Mouse (Mus musculus) lung, postnatal 10 days (tissue): ENCODE data around the gene Klhl29.

Source experiments
- DNase-seq: peaks from one replicate; pipeline ENCODE4 v3.0.0; 2021

Klhl29 gene

DNA sequence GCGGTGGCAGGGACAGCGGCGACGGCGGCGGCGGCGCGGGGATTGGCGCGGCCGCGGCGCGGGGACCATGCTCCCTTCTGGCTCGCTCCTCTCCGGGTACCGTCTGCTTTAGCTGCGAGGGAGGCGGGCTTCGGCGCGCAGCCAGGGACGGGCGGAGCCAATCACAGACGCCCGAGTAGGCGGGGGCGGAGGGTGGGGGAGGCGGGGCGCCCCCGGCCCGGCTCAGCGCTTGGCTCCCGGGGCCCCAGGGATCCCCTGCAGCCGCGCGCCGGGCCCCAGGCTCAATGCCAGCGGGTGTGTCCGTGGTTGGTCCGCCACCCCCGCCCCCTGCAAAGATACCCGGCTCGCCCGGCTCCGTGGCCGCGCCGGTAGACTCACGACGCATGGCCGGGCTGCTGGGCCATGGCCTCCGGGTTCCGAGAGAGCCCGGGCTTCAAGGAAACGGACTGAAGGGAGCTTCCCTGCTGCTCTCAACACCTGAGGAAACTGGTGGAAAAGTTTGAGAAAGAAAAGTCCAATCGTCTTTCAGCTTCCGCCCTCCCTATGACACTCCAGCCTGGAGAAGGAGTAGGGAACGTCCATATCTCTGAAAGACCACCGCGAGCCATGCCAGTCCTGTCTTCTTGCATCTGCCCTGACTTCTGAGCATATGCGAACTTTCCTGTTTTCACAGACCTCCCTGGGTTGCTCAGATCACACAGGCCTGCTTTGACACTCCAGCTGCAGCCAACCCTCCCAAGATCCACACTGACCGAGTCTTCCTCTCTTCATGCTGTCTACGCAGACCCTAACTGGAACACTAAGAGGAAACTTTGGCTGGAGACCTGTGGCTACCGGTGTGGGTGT is at the start of gene Klhl29:
Klhl29 (minus strand) TSS at position 67 of the 846 bp plus-strand sequence.
- peak; percentile 81 for DNase-seq

DNA sequence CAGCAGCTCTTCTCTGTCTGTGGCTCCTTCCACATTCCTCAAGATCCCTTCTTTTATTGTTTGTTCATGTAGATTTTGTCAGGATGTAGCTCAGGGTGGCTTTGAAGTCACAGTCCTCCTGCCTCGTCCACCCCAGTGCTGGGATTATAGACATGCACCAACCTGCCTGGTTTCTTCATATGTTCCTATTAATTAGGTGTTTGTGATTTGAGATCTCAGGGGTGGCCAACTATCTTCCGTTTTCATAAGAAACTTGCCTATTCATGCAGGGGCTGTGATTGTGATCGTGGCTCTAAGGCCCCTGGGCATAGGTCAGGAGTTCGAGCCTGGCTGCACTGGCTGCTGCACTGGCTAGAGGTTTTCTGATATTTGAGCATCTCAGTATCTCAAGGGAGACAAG is 49.8 kb upstream of the Klhl29 start:
- DNase-seq, result no peak

DNA sequence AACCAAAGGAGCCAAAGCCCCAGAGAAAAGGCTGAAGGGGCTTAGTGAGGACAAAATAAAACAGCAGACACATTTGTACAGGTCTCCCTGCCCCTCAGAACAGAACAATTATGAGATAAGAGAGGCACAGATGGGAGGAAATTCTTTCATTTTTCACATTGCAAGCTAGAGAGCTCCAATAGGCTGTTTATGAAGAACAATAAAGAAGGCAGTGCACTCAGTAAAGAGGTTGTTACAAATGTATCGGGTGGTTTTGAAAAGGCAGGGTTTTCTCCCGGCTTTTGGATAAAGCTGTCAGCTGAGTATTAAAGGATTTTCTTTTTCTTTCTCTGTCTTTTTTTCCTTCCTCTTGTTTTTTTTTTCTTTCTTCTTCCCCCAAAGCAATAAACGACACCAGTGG is 40.3 kb upstream of the Klhl29 start:
- no peak for DNase-seq

DNA sequence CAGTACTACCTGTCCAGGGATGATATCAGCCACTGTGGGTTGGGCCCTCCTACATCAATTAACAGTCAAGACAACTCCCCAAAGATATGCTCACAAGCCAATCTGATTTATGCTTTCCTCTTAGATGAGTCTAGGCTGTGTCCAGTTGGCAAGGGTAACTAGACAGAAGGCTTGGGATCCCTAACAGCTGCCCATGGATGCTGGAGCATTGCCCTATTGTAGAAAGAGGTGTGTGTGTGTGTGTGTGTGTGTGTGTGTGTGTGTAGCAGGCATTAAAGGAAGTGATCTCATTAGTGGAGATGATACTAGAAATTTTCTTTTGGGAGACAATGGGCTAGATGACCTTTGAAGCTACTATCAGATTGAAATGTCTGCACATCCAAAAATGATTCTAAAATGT is 38.5 kb upstream of the Klhl29 start:
- no peak for DNase-seq

DNA sequence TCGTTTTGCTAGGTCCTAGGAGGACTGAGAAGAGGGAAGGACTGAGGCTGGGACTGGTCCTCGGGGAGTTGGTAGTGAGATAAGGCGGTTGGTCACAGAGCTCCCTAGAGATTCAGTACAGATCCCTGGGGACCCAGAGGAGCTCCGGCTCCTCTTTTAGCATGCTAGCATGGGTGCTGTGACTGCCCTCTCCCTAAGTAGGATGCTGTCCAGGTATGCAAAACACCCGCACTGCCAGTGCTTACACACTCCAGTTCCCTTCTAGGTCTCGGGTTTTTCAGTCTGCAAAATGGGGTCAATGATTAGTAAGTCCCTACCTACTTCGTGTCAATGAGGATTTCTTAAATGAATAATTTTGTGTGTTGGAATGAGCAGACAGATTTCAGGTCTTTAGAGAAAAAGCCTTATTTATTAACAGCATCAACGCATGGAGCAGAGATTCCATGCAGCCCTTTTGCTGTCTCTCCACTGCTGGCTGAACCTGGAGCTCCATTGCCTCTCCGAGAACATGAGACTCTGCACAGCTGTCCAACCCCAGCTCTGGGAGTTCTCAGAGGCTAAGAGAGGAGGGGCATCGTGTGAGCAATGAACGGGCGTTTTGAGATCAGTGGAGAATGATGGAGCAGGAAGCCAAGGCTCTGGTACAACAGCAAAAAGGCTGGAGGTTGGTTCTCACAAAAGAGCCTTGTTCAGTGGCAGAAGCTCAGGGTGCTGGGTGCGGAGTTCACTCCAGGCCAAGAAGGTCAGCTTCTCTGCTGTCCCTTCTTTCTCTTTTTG is 36.5 kb upstream of the Klhl29 start:
- no peak for DNase-seq

DNA sequence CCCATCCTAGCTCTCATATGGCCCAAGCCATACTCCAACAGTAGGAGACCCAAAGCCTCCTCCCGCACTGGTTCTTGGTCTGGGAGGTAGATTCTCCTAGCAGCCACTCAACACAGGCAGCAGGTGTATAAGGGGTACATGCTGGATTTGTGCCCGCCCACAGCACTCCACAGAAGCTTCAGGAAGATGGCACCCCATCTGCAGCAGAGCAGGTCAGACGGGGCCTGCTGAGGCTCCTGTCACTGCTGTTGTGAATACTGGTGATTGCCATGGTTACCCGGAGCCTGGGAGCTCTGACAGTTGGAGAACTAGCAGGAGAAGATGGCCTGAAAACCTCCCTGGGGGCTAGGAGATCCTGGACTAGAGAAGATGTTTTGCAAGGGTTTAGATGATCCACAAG is 35.9 kb upstream of the Klhl29 start:
- no peak for DNase-seq

DNA sequence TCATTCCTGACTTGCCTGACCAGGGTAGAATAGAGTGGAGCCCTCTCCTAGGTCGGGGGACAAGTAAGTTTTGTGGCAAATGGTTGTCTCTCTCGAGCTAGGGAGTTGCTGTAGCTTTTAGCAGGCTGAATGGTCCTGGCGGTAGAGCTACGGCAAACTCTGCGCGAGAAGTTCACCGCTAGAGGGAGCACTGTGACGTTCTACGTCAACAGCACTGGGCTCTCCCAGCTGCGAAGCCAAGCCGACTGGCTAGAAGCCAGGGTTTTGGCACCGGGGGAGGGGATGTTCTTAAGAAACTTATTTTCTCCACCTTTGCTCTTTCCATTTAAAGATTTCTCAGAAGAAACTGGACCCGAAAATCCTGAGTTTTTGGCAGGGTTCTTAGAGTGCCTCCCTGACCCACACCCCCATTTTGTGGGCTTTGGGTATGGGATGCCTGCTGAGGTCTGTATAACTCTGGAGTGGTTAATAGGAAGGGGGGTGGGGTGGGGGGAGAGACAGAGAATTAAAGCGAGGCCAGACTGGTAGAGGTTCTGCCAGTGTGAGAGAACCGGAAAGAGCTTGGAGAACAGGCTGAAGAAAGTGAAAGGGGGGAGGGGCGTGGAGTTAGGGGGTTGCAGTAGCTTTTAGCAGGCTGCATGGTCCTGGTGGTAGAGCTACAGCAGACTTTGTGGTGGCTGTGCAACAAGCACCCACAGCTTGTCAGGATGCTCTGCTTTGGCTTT is 35.1 kb upstream of the Klhl29 start:
- peak; percentile 91 for DNase-seq

DNA sequence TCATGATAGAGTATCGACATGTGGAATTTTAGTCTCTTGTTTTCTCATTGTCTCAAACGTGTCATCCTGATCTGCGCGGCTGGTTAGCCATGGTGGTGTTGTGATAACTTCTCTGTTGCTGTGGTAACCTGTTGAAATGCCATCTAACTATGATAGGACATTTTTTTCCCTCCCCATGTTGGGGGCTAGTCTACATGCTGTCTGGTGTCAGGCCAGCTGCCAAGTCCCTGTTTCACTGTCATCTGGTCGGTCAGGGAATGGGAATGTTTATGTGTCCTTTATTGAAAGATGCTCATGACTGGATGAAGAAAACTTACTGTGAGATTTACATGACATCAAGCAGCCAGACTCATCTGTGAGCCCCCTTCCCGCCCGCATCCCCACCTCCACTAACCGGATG is 31.7 kb upstream of the Klhl29 start:
- DNase-seq, result no peak

DNA sequence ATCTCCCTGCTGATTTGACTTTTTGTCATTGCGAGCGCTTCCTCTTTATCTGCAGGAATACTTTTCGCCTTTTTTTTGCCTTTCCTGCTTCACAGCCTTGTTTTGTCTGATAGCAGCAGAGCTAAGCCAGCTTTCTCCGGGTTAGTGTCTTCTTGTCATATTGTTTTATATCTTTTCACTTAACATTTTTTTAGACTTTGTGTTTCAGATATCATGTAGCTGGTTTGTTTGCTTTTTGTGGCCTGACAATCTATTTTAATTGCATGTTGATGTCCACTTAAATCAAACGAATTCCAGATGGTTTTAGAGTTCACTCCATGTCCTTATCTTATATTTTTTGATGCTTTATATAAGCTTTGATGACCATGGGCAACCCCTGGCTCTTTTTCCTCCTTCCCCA is 21.9 kb upstream of the Klhl29 start:
- no peak for DNase-seq

DNA sequence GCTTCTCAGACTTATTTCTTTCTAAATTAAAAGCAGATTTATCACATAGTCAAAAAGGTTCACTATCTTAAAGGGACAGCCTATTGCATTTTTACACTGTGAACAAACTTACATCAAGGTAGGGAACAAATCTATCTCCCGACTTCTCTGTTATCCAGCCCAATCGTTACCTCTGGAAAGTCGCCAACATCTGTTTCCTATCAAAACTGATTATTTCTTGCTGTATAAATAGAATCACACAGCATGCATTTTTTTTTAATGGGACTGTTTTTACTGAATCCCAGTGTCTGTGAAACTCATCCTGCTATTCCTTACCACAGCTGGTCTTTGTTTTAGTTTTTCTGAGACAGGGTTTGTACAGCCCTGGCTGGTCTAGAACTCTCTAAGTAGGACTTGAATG is 19.7 kb upstream of the Klhl29 start:
- no peak for DNase-seq

DNA sequence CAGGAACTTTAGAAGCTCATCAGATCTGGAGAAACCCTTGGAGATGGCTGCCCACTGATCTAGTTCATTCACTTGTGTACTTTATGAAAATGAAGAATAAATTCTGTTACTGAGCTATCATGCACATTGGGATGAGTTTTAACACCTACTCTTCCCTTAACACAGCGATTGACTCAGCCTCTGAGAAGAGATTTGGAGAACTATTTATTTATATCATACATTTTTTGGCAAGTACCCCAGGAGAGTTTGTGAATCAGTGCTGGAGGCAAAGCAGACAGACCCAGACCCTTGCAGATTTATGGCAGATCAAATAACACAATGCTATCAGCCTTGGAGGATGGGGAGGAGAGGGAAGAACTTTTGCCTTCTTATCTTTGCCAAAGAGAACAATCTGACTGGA is 11.6 kb upstream of the Klhl29 start:
- DNase-seq, result no peak

DNA sequence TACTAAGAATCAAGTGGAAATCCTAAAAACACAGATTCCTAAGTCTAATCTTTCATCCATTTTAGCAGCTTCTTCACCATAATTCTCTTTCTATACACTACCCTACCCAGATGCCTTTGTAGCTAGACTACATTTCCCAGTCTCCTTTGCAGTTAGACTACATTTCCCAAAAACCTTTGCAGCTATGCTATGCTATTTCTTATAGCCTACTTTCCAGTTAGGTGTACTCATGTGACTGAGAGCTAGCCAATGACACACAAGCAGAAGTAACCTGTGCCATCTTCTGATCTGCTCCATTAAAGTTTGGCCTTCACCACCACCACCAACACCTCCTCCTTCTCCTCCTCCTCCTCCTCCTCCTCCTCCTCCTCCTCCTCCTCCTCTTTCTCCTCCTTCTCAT is 11.2 kb upstream of the Klhl29 start:
- DNase-seq, result no peak

DNA sequence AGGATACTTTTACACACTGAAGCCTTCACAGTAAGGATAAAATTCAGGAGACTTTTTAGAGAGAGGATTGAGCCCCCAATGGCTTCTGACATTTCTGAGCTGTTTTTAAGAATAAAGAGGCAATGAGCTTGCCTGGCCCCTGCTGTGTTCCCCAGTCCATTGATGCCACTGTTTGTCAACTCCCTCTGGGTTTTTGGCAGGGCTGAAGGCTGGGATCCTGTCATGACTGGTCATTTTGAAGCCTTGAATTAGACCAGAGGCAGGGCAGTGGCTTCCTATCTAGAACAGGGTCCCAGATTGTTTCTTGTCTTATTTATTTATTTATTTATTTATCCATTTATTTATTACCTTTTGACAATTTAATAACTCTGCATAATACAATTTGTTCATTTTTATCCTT is 6.2 kb upstream of the Klhl29 start:
- no peak for DNase-seq

DNA sequence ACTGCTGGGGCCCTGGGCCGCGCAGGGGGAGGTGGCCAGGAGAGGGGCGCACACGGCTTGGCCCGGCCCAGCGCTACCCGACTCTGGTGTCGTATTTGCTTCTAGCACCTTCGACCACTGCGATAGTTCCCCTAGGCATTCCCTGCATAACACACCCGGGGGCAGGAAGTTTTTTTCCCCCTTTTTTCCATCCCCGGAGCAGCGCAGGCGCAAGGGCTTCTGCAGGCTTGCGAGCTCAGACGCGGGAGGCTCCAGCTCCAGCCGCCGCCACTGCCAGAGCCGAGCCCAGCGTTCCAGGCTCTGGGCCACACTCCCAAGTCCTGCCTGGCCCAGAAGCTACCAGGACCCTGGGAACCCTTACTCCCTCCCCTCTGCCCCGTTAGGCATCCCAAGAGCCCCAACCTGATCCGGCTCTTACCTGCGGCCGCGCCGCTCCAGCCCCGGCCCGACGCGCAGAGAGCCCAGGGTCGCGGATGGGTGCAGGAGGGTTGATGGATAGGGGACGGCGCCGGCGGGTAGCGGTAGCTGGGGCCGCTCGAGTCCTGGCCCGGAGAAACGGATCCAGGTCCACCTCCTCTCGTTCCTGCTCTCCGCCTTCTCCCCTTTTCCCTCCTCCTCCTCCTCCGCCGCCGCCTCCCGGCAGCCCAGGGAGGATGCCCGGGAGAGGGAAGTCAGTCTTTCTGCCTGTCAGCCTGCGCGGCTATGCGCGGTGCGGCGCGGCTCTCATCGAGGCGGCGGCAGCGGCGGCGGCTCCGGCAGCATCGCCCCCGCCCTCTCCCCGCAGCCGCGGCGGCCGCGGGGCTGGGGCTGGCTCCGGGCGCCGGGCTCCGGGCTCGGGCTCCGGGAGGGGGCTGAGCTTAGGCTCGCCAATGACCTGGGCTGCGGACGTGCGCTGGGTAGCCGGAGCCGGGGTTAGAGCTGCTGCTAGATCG is 532 bp downstream of the Klhl29 start:
- DNase-seq, result peak; percentile 40

DNA sequence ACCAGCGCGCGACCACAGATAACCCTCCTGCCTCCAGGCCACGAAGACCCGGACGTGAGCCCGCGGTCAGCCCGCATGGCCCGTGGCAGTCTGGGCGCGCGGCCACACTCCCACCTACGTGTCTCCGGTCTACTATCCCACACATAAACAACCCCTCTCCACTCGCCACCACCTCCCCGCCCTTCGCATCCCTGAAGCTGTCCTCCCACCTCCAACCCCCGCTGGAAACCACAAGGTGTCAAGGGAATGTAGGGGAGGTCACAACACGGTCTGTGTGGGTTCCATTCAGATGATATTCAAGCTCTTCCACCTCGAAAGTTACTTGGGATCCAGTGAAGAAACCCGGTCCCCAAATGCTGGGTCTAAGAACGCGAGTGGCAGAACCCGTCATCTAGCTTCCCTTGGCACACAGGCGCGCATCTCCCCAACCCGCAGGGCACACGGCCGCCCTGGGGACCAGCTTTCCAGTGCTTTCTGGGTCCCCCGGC is 1.2 kb downstream of the Klhl29 start:
- DNase-seq, result peak; percentile 9

DNA sequence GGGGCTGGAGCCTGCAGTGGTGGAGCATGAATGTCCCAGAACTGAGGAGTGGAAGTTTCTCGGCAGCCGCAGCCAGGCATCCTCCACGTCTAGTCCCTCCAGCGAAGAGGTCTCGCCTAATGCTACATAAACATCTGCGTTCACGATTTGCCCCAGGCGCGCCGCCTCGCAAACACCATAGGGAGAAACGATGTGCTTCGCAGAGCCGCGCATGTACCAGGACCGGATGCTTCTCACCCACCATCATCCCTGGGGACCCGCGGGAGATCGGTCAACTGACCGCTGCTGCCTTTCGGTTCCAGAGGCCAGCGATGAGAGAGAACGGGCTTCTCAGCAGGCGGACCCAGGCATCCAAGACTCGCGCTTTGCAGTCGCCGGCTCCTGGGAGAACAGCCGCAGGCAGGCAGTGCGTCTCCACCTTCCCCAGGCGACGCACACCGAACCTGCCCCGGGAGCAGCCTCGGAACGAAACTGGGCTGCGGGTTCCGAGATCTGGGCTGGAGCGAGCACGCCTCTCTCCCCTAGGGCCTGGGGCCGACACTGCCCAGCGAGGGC is 1.8 kb downstream of the Klhl29 start:
- peak; percentile 15 for DNase-seq

DNA sequence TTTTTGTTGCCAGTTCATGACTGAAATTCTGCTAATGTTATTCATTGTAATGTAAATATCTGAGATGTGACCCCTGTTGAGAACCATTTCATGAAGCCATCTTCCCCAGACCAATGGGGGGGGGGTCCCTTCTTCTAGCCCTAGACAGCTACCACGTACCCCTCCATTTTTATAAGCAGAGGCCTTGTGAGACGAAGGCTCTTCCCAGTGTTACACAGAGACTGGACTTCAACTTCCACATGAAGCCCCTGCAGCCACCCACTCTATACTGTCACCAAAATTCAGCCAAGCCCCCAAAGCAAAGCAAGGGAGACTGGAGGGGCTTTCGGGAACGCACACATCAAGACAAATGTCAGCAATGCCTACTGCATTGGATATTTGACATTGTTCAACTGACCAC is 6.1 kb downstream of the Klhl29 start:
- no peak for DNase-seq

DNA sequence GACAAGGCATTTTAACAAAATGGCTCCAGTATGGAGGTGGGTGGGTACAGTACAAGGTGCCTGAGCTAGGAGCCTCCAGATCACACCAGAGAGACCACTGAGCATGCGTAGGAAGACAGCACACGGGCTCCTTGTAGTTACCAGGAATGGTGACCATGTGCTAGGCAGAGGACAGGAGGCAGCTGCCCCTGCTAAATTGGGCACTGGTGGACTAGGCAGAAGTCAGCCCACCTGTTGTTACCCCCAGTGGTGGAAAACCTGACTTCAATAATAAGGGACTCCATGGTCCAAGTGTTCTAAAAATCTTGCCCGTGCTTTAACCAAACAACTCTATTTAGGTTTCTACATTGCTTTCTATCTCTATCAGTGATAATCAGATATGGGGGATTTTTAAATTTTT is 10.6 kb downstream of the Klhl29 start:
- no peak for DNase-seq

DNA sequence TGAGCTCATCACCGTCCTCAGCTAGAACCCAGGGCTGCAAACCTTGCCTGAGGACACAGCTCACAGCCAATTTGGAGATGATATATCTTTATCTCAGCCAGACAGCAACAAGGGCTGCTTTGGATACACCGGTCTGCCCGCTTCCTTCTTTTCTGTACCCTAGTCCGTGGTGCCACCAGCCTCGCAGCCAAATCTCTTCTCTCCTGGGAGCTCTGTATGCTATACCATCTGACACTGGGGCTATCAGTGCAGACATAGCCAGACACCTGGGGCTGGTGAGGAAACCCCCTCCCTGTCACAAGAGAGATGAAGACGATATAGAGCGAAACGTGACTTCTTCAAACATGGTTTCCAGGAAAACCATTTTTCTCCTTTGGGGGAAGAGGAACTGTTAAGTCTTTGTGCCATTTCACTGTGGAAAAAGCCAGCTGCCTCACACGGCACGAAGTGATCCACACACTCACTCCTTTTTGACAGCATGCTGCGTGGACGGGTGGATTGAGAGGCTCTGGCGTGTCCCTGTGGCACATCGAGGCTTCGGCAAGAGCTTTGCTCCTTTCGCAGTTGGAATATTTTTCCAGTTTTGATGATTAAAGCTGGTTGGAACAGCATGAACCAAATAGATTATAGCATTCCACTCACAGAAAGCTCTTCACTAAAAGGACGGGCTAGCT is 11.4 kb downstream of the Klhl29 start:
- no peak for DNase-seq

DNA sequence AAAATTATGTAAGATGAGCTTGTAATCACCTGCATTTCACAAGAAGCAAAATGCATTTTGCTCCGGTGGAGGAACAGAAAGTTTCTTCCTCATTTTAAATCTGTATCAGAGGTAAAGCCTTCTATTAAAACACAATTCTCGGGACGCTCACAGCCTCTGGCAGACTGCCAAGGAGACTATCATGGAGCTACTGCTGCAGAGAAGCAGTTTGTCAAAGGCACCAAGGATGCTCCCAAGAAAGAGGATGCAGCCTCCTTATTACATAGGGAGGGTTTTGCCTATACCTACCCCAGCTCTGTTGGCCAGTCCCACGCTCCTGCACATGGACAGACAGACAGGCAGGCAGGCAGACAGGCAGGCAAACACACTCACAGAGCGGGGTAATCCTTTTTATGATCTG is 16.4 kb downstream of the Klhl29 start:
- peak; percentile 33 for DNase-seq

DNA sequence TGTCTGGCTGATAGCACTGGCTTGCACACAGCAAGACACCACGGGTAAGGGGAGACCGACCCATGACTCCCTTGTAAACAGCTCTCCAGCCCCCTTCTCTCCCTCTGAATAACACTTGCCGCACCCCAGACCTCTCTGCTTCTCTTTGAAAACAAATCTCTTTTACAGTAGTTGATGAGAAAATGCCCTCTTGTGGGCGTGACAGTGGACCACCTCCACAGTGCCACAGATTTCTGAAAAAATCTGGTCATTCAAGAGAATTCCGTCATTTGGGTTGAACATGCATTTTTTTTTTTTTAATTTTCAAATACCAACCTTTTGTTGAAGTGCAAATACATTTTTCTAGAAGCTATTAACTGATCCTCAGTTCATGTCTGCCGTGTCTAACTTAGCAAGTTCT is 17.0 kb downstream of the Klhl29 start:
- DNase-seq, result no peak
